Mouse (Mus musculus) cerebellum, adult 2 months (tissue): ENCODE data around the gene Dio3. TPM values are rescaled to one million over a fixed set of nuclear protein-coding genes. Genes with fewer than 3 reads are reported as not detected.

ENCODE experiments used
- DNase-seq, 2 experiments: peaks; one replicate each; pipeline ENCODE4 v3.0.0; 2021
- H3K27ac ChIP-seq: fragments of 200-500 bp; 2 replicates; pipeline ENCODE4 v1.5.1; 2012; ENCODE audit warnings: low read length, control low read depth, inconsistent platforms; ENCODE audit not compliant: insufficient read depth
- H3K27me3 ChIP-seq: fragments of 200-500 bp; 2 replicates; pipeline ENCODE4 v1.6.1; 2012; ENCODE audit warnings: inconsistent platforms, mild to moderate bottlenecking, low read length, moderate library complexity; ENCODE audit not compliant: control insufficient read depth, insufficient read depth
- H3K4me1 ChIP-seq: fragments of 200-500 bp; 2 replicates; pipeline ENCODE4 v1.6.1; 2011; ENCODE audit warnings: low read length; ENCODE audit not compliant: control insufficient read depth, insufficient read depth
- H3K4me3 ChIP-seq: fragments of 200-500 bp; replicated peaks from 2 replicates; pipeline ENCODE3; 2011; ENCODE audit warnings: mild to moderate bottlenecking, low read depth, low read length, control low read depth; ENCODE audit not compliant: insufficient read depth
- CTCF ChIP-seq: fragments of 200-500 bp; IDR thresholded peaks from 2 replicates; pipeline ENCODE4 v1.5.1; 2011; ENCODE audit warnings: low read depth, mild to moderate bottlenecking, control low read depth, low read length, moderate library complexity, borderline replicate concordance; ENCODE audit not compliant: insufficient read depth
- POLR2A ChIP-seq: fragments of 200-500 bp; IDR thresholded peaks from 2 replicates; pipeline ENCODE4 v1.6.1; 2011; ENCODE audit warnings: low read length, control low read depth, borderline replicate concordance; ENCODE audit not compliant: insufficient read depth
- WGBS: fragments of 180-500 bp; shearing (Covaris S2); methylation state at CpG from one replicate; pipeline ENCODE4 v1.1.7; 2018; 5-methylcytosine and 5-hydroxymethylcytosine counted together
- polyA plus RNA-seq: library from polyadenylated mRNA; depleted of rRNA; stranded (reverse); fragments of >200 nt; gene quantifications from 2 replicates; pipeline ENCODE4 v1.2.3, GENCODE M21; 2012; rRNA removed

Dio3 gene
- 0.31 and 0.36 TPM in 2 replicates for polyA plus RNA-seq

GRCm38 (mm10) chr12:110278853-110279252 lies at the start of gene Dio3:
Gene Dio3, plus strand, starts transcription at chr12:110279068.
- peaks cover 3% of the 10 kb centered on the region; the same call in 1 of the 2 replicates for H3K27me3 ChIP-seq
- H3K4me1 ChIP-seq: no peaks in the 10 kb centered on the region
- under 1% methylated on average over 34 of the region's 34 CpGs for WGBS
- DNase-seq: no peak
- H3K27ac ChIP-seq: no peak within 1 kb of the TSS
- no peak within 1 kb of the TSS for H3K4me3 ChIP-seq
- TF ChIP-seq CTCF (no peak), POLR2A (no peak)

- H3K4me3 ChIP-seq: no peak overlapping the region
- DNase-seq: no peak
- H3K27ac ChIP-seq: no peak overlapping the region
- TF ChIP-seq CTCF (no peak), POLR2A (no peak)
- WGBS: 75% methylated on average over 7 of the region's 7 CpGs
- no peaks in the 10 kb centered on the region for H3K4me1 ChIP-seq
- H3K27me3 ChIP-seq: no peaks in the 10 kb centered on the region
These were observed 48.6 kb upstream of the Dio3 start for GRCm38 (mm10) chr12:110230296-110230695.

GRCm38 (mm10) chr12:110230767-110231166 lies 48.1 kb upstream of the Dio3 start:
- Histone ChIP-seq H3K4me1 (no peaks in the 10 kb centered on the region), H3K4me3 (no peak overlapping the region)
- TF ChIP-seq CTCF (no peak), POLR2A (no peak)

GRCm38 (mm10) chr12:110231709-110232600 lies 46.9 kb upstream of the Dio3 start:
- Histone ChIP-seq H3K27me3 (no peaks in the 10 kb centered on the region), H3K27ac (no peak overlapping the region), H3K4me3 (no peak overlapping the region), H3K4me1 (no peaks in the 10 kb centered on the region)
- TF ChIP-seq POLR2A (no peak), CTCF (no peak)
- DNase-seq: no peak
- 30% methylated on average over 13 of the region's 13 CpGs for WGBS

More at GRCm38 (mm10) chr12:110230767-110231166, 48.1 kb upstream of the Dio3 start:
- WGBS: 38% methylated on average over 8 of the region's 8 CpGs
- Histone ChIP-seq H3K27me3 (no peaks in the 10 kb centered on the region), H3K27ac (no peak overlapping the region)
- DNase-seq: no peak

- 96% methylated on average over 4 of the region's 4 CpGs for WGBS
- H3K27me3 ChIP-seq: no peaks in the 10 kb centered on the region
- no peak overlapping the region for H3K4me3 ChIP-seq
- no peak for TF ChIP-seq POLR2A
- no peak for TF ChIP-seq CTCF
- H3K4me1 ChIP-seq: no peaks in the 10 kb centered on the region
- no peak overlapping the region for H3K27ac ChIP-seq
- DNase-seq: no peak
These were observed 43.0 kb upstream of the Dio3 start for GRCm38 (mm10) chr12:110235908-110236307.

- WGBS: 83% methylated on average over 7 of the region's 7 CpGs
- DNase-seq: no peak
- H3K4me3 ChIP-seq: no peak overlapping the region
- no peak overlapping the region for H3K27ac ChIP-seq
- no peaks in the 10 kb centered on the region for H3K4me1 ChIP-seq
- no peak for TF ChIP-seq POLR2A
- TF ChIP-seq CTCF: no peak
- H3K27me3 ChIP-seq: no peaks in the 10 kb centered on the region
These were observed 41.8 kb upstream of the Dio3 start for GRCm38 (mm10) chr12:110237046-110237445.

GRCm38 (mm10) chr12:110239358-110239757 lies 39.5 kb upstream of the Dio3 start:
- Histone ChIP-seq H3K4me1 (no peaks in the 10 kb centered on the region), H3K4me3 (no peak overlapping the region), H3K27me3 (no peaks in the 10 kb centered on the region), H3K27ac (no peak overlapping the region)
- no peak for DNase-seq
- 40% methylated on average over 5 of the region's 5 CpGs for WGBS
- no peak for TF ChIP-seq POLR2A
- TF ChIP-seq CTCF: no peak

- Histone ChIP-seq H3K4me3 (no peak overlapping the region), H3K27me3 (no peaks in the 10 kb centered on the region), H3K27ac (no peak overlapping the region), H3K4me1 (no peaks in the 10 kb centered on the region)
- TF ChIP-seq POLR2A: no peak
- TF ChIP-seq CTCF: no peak
- WGBS: 73% methylated on average over 6 of the region's 6 CpGs
- DNase-seq: no peak
These were observed 34.3 kb upstream of the Dio3 start for GRCm38 (mm10) chr12:110244581-110244980.
